Comparison of ENCODE assay signal across 22 mouse cellular contexts in genomic region chr17:26872870-26873269, GRCm38 (mm10). TPM values are rescaled to one million over a fixed set of nuclear protein-coding genes. Genes with fewer than 3 reads are reported as not detected.
"Had no signal": no experiment of that assay in that cellular context is flagged by ENCODE, and none has a peak within 500 bp of the region (broad histone marks: within the 10 kb centered on the region; RNA-seq: fewer than 3 reads in every experiment).

No protein-coding gene starts in this region.

- H3K9ac ChIP-seq: kidney, embryonic 15.5 days; limb, embryonic 15.5 days; liver, embryonic 12.5 days; neural tube, embryonic 15.5 days had no signal

- ATAC-seq: liver, embryonic 12.5 days had no signal

- H3K4me1 ChIP-seq: kidney, embryonic 15.5 days; liver, embryonic 12.5 days; midbrain, embryonic 10.5 days; neural tube, embryonic 15.5 days had no signal

- DNase-seq: kidney, adult 2 months; kidney, postnatal 25 days; layer of hippocampus, adult 9-11 months; layer of hippocampus, postnatal 36 days; midbrain, embryonic 14.5 days; right cerebral cortex, adult 18-20 months; right cerebral cortex, postnatal 25 days; thymus, postnatal 36 days had no signal

- H3K9me3 ChIP-seq: kidney, embryonic 15.5 days; limb, embryonic 15.5 days; liver, embryonic 12.5 days; midbrain, embryonic 10.5 days; neural tube, embryonic 15.5 days had no signal

- H3K27ac ChIP-seq: kidney, embryonic 15.5 days; limb, embryonic 15.5 days; liver, embryonic 12.5 days; midbrain, embryonic 10.5 days; neural tube, embryonic 15.5 days had no signal

- H3K4me3 ChIP-seq: kidney, embryonic 15.5 days; limb, embryonic 15.5 days; liver, embryonic 12.5 days; midbrain, embryonic 10.5 days; myocyte; neural tube, embryonic 15.5 days had no signal

- H3K36me3 ChIP-seq: kidney, embryonic 15.5 days; limb, embryonic 15.5 days; liver, embryonic 12.5 days; midbrain, embryonic 10.5 days; neural tube, embryonic 15.5 days had no signal

- H3K27me3 ChIP-seq: liver, embryonic 12.5 days; neural tube, embryonic 15.5 days had no signal

- H3K4me2 ChIP-seq: kidney, embryonic 15.5 days; limb, embryonic 15.5 days; liver, embryonic 12.5 days; neural tube, embryonic 15.5 days had no signal

RNA-seq across cellular contexts. Expression of gene Nkx2-5, which starts 28.1 kb away (rescaled TPM):
- total RNA-seq: layer of hippocampus, adult 18-20 months; layer of hippocampus, postnatal 36 days; left cerebral cortex, adult 8-10 months; left cerebral cortex, postnatal 25 days; megakaryocyte, adult 5-6 weeks had no signal
- polyA plus RNA-seq: kidney, adult 2 months; kidney, embryonic 15.5 days; limb, embryonic 11.5 days; limb, embryonic 15.5 days; liver, embryonic 16.5 days; midbrain, embryonic 10.5 days; midbrain, embryonic 14.5 days; neural tube, embryonic 11.5 days; neural tube, embryonic 15.5 days; thymus, postnatal 0 days had no signal
